Mouse (Mus musculus): ENCODE results near the gene Tshb.

DNA sequence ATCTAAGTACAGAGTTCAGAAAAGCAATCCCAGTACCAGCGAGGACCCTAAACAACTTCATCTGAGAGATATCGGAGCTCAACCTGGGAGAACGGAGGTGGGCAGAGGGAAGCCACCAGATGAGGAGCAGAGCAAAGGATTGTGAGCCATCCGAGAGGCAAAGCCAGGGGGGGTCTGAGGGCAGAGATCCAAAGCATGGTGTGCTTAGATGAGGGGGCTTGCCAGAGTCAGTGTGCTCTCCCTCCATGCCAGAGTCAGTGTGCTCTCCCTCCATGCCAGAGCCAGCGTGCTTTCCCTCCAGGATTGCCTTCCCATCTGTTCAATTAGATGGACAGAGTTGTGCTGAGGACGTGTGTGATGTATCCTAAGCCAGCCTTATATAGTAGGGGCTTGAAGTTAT is 45.4 kb downstream of the Tshb start:
- no peak for TF ChIP-seq CTCF (IDR thresholded peaks at IDR 0.05; ENCODE audit: borderline replicate concordance, extremely low read depth, insufficient read depth, insufficient read length)
- TF ChIP-seq POLR2A (IDR thresholded peaks at IDR 0.05; ENCODE audit: borderline replicate concordance, extremely low read depth, insufficient read depth, insufficient read length, poor library complexity, severe bottlenecking): no peak
